Mouse (Mus musculus) cortical plate, adult 2 months (tissue): ENCODE results near the gene Pdlim7.

Experiments used
- CTCF ChIP-seq: fragments of 200-500 bp; IDR thresholded peaks from 2 replicates; pipeline ENCODE4 v1.5.1; 2011; ENCODE audit warnings: mild to moderate bottlenecking, control low read depth, low read length; ENCODE audit not compliant: insufficient read depth; ENCODE audit errors: extremely low read depth
- POLR2A ChIP-seq: fragments of 200-500 bp; IDR thresholded peaks from 2 replicates; pipeline ENCODE4 v1.6.1; 2011; ENCODE audit warnings: mild to moderate bottlenecking, low read length, control low read depth; ENCODE audit not compliant: insufficient read depth; ENCODE audit errors: extremely low read depth

DNA sequence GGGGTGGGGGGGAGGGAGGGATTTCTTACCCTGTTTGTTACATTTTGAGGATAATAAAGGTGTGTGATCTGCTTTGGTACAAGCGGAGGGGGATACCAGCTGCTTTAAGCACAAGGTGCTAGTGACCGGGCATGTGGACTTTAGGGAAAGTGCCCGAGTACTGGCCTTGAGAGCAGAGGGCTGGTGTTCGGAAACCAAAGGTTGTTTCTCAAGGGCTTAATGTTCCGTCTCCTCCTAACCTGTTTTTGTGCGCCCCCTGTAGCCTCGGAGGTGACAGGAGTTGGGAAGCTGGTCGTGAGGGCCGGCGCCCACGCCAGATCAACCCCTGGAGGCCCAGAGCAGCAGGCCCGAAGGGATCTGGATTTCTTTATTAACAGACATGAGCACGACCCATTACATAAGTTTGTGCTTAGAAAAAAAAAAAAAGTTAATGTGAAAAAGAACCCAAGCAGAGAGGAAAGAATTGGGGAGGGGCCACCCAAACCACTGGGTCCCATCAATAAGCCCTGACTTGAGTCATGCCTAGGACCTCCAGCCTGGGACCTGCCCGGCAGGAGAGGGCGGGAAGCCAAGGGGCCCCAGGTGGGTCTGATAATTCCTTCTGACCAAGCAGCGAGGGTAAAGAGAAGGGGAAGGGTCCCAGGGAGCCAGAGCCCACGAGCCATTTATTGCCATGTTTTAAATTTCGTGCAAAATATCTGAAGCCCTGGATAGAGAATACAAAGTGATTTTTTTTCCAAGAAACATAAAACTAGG lies 40.2 kb downstream of the Pdlim7 start:
- peak; percentile 13; the same call in 1 of the 2 replicates for TF ChIP-seq POLR2A
- TF ChIP-seq CTCF, result no peak
